Mouse (Mus musculus) erythroblast, adult 5-6 weeks (primary cell): Measurements from ENCODE around the gene Rnf149. TPM values are rescaled to one million over a fixed set of nuclear protein-coding genes. Genes with fewer than 3 reads are reported as not detected.

Experiments used
- ATAC-seq: replicated peaks from 2 replicates; pipeline ENCODE4 v1.8.0; 2016; ENCODE audit warnings: moderate number of reproducible peaks, mild to moderate bottlenecking, moderate TSS enrichment, inconsistent platforms; ENCODE audit not compliant: poor library complexity, low FRiP score, severe bottlenecking
- total RNA-seq, 2 experiments: library from RNA; stranded (forward) in 1 of 2; stranded (reverse) in 1 of 2; fragments of 150-400 nt in 1 of 2; fragments of 200-764, 138-1000 nt in 1 of 2; gene quantifications; 2 replicates each; pipeline versions ENCODE4 v1.2.3 to v1.2.4; 2015 to 2017; ENCODE audit warnings: low replicate concordance in 2 of 2

The Rnf149 gene
- total RNA-seq, 2 experiments from 2014 or later = 11.5 to 14.9 TPM

GRCm38 (mm10) chr1:39534831-39535230, 42.4 kb downstream of the Rnf149 start, which contains the start of gene Cnot11:
Gene Cnot11, plus strand, starts transcription at chr1:39534992.
- ATAC-seq = no peak

- ATAC-seq = no peak
Measured at GRCm38 (mm10) chr1:39533917-39534316, 43.3 kb downstream of the Rnf149 start.

- no peak for ATAC-seq
Measured at GRCm38 (mm10) chr1:39531036-39531435, 46.2 kb downstream of the Rnf149 start.

- ATAC-seq = peak; percentile 74
Measured at GRCm38 (mm10) chr1:39530258-39530943, 46.8 kb downstream of the Rnf149 start.

- ATAC-seq = no peak
Measured at GRCm38 (mm10) chr1:39528319-39528718, 48.9 kb downstream of the Rnf149 start.

DNA sequence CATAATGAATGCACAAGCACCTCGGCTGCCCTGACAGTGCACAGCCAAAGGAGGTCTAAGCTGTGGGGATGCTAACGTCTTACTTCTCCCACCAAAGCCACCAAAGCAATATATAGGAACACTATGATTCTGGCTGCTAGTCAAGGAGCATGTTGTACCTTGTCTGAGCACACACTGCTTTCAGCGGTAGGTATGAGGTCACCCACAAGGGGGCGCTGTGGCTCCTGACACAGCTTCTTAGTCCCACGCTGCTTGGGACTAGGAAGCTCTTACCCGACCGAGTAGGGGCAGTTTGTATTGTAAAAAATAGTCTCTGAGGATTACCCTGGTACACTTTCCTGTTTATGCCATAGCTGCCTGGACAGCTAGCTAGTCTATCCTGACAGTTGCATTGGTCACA, 49.8 kb downstream of the Rnf149 start:
- ATAC-seq = peak; percentile 71

- no peak for ATAC-seq
Measured at GRCm38 (mm10) chr1:39526371-39527167, 50.6 kb downstream of the Rnf149 start.

GRCm38 (mm10) chr1:39525763-39526162, 51.4 kb downstream of the Rnf149 start:
- ATAC-seq = no peak

DNA sequence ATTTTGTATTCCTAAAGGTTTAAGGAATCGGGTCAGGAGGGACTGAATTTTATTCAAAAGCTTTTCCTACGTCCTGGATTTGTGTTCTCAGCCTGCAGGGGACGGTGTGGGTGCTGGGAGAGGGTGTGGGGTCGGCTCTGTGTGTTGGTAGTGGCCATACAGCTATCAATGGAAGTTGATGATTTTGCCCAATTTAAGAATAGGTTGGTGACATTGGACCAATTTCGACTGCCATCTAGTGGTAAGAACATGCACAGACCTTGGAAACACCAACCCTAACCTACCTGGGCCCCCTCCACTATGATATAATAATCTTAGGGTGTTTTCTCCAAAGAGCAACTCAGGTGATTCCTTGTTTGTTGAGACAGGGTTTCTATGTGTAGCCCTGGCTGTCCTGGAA, 54.7 kb downstream of the Rnf149 start:
- peak; percentile 72 for ATAC-seq

GRCm38 (mm10) chr1:39521326-39521725, 55.9 kb downstream of the Rnf149 start:
- ATAC-seq = no peak

- ATAC-seq = no peak
Measured at GRCm38 (mm10) chr1:39515303-39515991, 61.8 kb downstream of the Rnf149 start.

DNA sequence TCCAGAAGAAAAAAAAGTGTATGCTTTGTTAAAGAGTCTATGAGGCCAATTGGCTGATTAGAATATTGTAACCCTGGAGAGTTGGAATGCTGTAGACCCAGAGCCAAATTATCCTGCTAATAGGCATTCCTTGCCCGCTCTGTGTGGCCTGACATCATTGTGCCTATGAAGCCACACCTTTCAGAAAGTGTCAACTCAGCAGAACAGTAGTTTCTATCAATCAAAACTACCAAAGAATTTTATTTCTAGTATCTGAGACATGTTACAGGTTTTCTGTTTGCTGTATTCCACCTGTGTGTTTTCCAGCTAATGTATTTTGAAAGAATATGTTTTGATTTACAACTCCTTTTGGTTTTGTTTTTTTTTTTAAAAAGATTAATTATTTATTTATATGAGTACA, 65.0 kb downstream of the Rnf149 start:
- ATAC-seq = no peak

- ATAC-seq = no peak
Measured at GRCm38 (mm10) chr1:39511775-39512174, 65.4 kb downstream of the Rnf149 start.

DNA sequence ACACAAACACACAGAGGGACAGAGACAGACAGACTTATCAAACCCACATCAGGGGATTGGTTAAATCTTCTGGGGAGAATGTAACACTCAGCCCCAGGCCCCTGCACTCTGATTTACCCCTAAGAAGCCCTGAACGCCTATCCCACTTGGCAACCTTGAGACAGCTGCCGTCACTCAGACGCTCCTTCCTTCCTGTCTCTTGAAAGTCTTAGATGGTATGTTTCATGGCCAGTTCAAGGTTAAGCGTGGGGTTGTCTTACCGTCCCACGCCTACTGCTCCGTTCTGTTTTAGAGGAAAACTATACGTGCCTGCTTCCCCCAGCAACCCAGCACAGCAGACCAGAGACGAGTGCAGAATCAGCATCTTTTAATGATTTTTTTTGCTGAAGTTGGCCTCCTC, 71.6 kb downstream of the Rnf149 start:
- no peak for ATAC-seq

DNA sequence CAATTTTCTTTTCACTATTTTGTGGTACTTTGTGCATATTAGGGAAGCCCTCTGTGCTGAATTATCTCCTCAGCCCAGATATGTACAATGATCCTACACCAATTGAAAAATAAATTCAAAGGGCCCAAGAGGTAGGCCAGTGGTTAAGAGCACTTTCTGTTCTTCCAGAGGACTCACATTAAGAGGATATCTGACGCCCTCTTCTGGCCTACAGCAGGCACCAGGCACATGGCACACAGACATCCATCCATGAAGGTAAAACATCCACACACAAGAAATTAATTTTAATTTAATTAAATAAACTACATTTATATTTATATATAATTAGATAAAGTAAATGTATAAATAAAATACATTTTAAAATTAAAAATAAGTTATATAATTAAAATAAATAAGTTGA, 72.9 kb downstream of the Rnf149 start:
- ATAC-seq = no peak

GRCm38 (mm10) chr1:39502817-39503633, 74.2 kb downstream of the Rnf149 start:
- ATAC-seq = no peak
